Mouse (Mus musculus) CH12F3 (cell line): ENCODE data around the gene Spata5.

Experiments
- in situ Hi-C: fragments of 300-500 bp; cut with MboI; formaldehyde crosslinking; loops from 2 replicates; pipeline ENCODE4 v1.14.3; 2020; ENCODE audit warnings: low sequenced_read_pairs

Gene Spata5

DNA sequence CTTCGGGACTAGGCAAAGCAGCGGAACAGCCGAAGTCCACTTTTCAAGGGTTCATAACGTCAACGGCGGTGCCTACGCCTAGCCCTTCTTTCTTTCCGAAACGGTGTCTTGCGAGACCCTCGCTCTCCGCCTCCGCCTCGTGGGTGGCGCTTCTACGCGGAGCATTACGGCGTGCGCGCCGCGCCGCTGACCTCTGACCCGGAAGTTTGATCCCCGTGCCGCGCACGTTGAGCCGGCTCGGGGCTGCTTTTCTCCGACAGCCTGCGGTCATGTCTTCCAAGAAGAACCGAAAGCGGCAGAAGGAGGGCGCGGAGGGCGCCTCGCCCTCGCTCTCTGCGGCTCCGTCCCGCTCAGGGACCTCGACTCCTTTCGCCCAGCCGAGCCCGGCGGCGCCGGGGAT is 376 bp downstream of the Spata5 start, which contains the start of gene Nudt6:
Gene Nudt6, minus strand, starts transcription at position 140 of the 400 bp plus-strand sequence.
- in situ Hi-C loops, result no loop called here

DNA sequence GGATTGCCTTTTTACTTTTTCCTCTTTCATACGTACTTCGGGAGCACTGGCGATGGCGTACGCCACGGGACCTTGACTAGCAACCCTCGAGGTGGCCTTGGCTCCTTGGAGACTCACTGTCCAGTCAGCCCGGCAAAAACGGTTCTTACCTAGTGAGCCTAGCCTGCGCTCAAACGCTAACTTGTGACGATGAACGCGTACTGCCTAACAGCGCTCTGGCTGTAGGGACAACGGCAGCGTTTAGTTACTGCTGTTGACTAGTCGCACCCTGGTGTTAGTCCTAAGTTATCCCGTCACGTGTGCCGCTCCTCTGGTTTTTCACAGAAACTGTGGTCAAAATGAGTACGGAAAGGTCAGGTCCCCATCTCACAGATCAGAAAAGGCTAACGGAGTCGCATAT is 945 bp downstream of the Spata5 start:
- in situ Hi-C loops, result no loop called here

DNA sequence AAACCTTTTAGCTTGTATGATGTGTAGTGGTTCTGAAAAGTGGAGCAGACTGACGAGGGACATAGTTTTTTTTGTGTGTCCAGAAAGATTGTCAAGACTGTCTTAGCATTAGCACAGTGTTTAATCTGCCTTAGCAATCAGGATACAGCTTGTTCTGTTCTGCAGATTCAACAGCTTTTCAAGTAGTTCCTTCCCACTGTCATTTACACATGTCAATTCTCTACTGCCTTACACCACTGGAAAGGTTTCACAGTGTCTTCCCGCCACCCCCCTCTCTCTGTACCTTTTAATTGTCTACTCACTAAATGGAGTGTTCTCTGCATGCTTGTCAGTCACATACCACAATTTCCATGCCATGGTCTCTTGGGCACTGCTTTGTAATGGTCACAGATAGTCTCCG is 1.5 kb downstream of the Spata5 start:
- in situ Hi-C loops, result no loop called here

DNA sequence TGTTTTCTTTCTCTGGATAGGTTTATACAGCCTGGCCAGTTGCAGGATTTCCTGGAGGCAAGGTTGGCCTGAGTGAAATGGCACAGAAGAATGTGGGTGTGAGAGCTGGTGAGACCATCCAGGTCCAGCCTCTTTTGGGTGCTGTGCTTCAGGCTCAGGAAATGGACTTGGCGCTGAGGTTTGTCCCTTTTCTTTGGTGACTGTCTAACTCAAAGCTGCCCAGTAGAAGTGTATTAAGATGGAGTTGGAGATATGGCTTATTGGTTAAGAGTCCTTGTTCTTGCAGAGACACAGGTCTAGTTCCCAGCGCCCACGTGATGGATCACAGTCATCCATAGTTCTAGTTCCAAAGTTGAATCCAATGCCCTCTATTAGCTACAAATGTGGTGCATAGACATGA is 6.4 kb downstream of the Spata5 start:
- in situ Hi-C loops, result no loop called here

DNA sequence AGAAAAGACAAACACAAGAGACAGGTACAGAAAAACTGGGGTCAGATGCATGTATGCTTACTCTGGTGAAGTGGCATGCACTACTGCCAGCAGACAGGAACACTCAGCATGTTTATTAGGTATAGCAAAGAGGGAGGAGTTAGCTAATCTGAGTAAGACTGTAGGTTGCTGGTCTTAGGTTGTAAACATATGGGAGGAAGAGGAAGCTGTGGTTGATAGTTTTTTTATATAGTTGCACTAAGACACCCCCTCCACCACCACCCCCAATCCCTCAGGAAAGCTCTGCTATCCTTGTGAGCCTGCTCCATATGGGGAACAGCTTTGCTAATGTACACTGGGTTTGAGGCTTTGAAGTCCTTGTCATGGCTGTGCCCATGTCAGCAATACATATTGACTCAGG is 10.7 kb downstream of the Spata5 start:
- in situ Hi-C loops, result no loop called here

DNA sequence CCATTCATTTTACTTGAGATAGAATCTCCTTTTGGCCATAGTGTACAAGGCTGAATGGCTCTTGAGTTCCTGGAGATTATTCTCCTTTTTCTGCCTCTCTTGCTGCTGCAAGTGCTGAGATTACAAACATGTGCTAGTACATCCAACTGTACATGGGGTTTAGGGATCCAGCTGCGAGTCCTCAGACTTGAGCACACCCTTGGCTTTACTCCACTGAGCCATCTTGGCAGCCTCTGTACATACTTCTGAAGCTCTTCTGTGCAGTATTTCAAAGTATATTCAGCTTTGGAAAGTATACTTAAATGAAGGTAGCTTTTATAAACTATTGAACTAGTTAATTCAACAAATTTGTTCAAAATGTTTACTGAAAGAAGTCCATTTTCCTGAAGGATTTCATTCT is 20.1 kb downstream of the Spata5 start:
- in situ Hi-C loops, result no loop called here

DNA sequence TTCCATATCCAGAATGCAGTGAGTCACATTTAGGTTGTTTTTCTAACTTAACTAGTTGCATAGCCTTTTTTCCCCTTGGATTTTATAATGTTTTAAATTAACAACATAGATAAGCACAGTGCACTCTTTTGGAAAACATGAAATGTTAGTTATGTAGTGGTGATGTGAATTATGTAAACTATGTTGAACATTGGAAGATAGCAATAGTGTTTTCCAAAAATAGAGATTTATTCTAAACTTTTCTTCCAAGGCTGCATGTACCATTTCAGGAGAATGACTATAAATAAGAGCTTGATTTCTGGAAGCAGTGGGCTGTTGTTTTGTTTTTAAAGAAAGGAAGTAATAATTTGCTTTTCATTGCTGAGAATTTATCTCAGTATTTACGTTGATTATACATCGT is 23.7 kb downstream of the Spata5 start:
- in situ Hi-C loops, result no loop called here

DNA sequence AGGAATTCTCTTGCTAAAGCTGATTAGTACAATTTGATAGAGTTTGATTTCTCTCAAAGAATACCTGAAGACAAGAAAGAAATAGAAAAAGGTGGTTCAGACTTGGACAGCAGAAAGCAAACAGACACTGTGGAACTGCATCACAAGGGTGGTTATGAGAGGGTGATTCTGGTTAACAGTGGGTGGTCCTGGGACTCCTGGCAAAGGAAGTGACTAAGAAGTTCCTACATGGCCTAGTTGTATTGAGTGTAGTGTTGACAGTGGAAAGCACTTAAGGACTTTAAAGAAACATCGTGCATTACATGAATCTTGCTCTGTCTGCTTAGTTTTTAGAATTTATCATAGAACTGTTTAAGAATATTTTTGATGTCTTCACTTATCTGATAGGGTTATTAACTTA is 36.3 kb downstream of the Spata5 start:
- in situ Hi-C loops, result loop anchor here (25.0 kb wide), 1 partner anchor 756 kb away; no protein-coding TSS in a partner anchor

DNA sequence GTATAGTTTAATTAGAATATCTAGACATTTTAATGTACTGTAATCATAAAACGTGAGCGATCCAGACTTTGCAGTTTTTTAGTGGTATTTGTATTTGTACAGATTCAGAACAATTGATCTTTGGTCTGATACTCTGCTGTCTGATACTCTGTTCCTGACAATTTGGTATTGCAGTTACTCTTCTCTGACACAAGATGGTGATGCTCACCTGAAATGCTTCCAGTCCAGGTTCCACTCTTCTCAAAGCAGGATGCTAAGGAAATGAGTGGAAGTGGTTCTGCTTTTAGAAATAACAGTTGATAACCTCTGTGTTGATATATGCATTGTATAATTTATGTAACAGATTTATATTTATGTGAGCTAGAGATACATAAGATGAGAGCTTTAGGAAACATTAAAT is 48.5 kb downstream of the Spata5 start:
- in situ Hi-C loops, result loop anchor here (25.0 kb wide), 1 partner anchor 744 kb away; no protein-coding TSS in a partner anchor

DNA sequence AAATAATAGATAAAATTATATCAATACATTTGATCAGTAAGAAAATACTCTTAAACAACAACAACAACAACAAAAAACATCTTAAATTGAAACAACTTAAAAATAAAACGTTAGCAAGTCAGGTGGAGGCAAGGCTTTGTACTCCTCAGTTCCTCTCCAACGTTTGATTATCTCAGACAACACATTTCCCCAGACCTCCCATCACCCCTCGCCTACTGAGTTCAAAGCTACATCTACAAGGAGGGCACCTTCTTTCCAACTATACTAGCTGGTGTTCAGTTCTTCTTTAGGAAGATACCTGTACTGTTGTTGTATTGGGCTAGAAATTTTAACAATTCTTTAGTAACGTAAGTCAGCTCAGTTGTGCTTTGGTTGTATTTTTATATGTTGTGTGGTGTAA is 49.7 kb downstream of the Spata5 start:
- in situ Hi-C loops, result loop anchor here (25.0 kb wide), 1 partner anchor 743 kb away; no protein-coding TSS in a partner anchor

DNA sequence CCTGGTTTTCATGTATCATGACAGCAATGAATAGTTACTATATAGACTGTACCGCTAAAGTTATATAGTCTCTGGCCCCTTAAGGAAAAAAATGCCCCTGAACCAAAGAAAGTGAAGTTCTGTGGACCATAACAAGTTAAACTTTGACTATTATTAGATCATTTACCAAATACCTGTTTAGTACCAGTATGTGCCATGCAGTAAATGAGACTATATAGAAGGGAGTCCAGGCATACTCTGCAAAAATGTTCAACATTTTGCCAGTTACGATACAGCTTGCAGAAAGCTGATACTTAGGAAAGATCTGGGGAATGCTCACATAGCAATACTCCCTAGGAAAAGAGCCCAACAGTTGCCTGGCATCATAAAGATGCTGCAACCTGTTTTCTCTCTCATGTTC is 51.2 kb downstream of the Spata5 start:
- in situ Hi-C loops, result loop anchor here (25.0 kb wide), 1 partner anchor 741 kb away; no protein-coding TSS in a partner anchor

DNA sequence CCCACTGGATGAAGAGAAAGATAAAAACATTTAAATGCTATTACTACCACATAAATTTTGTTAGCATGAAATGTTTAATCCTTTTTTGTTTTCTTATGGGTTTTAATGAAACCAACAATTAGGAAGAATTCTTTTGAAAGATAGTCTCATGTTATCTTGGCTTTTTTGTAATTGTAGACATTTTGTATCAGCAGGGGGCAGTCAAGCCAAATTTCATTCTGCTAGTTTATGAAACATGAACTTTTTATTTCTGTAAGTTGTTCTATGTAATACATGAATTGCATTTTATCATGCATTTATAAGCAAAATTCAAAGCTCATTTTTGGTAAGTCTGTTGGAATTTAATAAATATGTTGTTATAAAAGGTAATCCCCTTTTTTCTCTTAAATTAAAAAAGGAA is 52.8 kb downstream of the Spata5 start:
- in situ Hi-C loops, result loop anchor here (25.0 kb wide), 1 partner anchor 740 kb away; no protein-coding TSS in a partner anchor

DNA sequence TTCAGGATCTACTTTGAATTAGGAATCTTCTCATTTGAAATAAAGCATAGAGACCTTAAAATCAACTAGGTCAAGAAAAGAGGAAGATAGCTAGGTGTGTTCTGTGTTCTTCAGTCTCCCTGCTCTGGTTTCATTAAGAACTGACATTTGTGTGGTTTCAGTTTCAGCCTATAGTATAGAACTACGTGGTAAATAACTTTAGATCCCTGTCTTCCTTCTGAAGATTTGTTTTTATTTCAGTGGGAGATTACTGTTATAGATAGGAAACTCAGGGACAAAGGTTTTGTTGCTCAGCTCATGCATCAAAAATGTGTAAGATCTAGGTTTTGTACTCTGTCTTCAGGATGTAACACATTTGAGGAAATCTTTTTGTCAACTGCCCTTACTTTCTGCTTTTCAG is 56.8 kb downstream of the Spata5 start:
- in situ Hi-C loops, result no loop called here

DNA sequence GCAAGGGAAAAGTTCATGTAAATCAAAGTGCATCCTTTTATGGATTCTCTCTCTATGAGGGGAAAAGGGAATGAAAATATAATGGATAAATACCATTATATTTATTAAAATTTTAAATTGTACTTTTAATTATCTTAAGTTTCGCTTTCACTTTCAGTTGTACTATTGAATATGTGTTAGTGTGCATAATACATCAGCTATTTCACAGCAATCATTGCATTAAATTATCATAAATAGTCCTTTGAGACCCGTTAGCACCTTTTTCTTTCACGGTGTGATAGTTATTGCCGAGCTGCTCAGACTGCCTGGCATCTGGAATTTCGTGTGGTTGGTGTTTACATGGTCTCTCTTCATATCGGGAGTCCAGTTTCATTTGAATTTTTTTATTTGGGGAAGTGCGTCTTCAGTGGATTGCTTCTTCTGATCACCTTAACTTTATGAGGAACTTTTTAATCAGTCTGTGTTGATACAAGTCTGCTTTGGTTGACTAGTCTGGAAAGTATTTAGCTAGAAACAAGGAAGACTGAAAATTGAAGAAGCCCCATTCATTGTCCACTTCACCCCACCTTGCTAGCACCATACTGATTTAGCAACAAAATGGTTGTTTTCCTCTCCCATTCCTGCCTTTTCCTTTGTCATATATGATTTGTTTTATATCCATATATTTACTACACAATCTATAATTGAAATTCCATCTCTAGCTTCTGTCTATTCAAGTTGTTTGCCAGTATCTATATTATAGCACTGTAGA is 57.9 kb downstream of the Spata5 start:
- in situ Hi-C loops, result no loop called here

DNA sequence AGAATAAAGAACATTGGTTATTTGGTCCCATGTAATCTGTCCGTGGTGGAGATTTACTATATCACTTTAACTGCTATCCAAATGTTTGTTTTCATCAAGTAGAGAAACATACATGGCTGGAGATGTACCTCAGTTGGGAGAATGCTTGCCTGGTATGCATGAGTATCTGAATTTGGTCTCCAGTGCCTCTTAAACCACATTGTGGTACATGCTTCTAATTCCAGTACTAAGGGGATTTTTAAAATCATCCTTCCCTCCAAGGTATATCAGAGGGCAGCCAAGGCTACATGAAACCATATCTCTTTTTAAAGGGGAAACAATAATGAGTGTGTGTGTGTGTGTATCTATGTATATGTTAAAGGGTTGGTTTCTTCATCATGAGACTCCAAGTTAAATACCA is 60.1 kb downstream of the Spata5 start:
- in situ Hi-C loops, result no loop called here

DNA sequence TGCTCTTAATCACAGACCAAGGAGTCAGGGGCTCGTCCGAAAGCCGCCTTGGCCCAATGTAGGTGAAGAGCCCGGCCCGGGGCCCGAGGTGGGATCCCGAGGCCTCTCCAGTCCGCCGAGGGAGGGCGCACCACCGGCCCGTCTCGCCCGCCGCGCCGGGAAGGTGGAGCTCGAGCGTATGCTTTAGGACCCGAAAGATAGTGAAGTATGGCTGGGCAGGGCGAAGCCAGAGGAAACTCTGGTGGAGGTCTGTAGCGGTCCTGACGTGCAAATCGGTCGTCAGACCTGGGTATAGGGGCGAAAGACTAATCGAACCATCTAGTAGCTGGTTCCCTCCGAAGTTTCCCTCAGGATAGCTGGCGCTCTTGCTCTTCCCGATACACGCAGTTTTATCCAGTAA is 61.6 kb downstream of the Spata5 start:
- in situ Hi-C loops, result no loop called here

DNA sequence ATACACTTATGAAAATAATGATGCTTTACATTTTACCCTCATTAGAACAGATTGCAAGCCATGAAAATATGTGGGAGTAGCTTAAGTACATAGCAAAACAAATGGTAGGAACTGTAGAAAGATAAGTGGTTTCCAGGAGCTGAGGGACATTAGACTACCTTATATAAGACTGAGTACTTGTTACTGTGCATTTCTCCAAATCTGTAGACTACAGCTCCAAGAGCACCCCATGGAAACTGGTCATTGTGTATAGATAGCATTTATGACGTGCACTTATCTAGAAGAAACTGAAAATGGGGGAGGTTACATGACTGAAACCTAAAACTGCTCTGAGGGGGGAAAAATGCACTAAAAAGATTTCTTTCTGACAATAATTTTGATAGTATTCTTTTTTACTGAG is 63.0 kb downstream of the Spata5 start:
- in situ Hi-C loops, result no loop called here

DNA sequence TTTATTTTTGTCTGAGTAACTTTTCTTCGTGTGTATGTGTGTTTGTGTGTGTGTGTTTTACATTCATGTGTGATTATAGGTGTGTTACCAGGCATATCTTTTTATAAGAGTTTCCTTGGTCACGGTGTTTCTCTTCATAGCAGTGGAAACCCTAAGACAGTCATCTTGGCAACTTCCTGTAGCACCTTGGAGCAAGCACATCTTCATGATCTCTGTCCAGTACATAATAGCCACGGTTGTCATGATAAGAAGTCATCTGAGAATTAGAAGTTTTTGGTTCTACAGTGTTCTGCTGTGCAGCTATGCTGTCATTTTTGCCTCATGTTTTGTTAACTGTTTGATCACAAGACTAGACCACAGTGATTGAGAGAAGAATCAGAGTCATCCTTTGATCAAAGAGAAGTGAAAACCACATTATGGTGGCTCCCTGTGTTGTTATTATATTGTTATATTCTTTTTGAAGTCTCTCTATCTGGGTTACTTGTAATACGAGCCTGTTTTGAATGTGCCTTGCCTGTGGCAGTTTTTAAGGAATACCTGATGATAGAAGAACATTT is 64.1 kb downstream of the Spata5 start:
- in situ Hi-C loops, result no loop called here

DNA sequence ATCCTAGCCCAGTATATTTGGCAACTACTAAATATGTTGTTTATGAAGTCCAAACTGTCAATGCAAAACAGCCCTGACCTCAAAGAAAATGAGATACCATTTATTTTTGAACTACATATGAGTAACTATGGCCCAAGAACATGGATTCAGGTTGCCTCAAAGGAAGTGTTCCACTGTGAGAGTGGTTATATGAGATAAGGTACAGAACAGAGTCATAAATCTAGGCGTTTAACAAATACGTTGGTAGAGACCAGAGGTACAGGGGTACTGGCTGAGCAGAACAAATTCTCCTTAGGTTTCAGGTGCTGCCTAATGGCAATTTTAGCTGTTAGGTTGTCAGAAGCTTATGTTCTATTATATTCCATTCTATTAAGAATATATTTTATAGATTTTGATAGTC is 67.9 kb downstream of the Spata5 start:
- in situ Hi-C loops, result no loop called here

DNA sequence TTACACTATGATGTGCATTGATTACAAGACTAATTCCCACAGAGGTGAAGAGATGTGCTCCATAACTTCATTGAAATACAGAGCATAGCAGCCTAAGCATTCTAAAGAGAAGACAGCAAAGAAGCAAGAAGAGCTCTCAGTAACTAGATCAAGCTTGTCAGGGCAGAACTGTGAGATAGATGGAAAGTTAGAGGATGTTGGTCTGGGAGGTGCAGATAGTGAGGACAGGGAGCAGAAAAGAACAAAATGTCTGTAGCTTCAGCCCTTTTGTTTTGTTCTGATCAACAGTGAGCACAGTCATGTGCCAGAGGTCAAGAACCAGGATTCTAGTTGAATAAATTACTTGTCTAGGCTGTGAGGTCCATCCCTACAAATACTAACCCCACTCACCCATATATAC is 68.5 kb downstream of the Spata5 start:
- in situ Hi-C loops, result no loop called here

DNA sequence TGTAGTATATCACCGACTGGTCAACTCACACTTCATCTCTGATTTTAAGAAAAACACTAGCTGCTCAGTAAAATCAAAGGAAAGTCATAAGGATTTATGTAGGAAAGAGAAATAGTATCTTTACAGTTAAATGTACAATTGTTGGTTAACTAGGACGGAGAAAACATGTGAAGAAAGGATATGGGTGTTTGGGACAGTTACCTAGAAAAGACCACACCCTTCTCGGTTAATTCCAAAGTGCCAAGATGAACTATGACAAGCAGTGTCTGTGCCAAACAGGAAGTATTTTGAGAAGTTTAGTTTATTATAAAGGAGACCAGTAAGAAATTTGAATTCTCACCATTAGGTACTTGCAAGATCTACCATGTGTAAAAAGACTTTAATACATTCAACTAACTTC is 70.3 kb downstream of the Spata5 start:
- in situ Hi-C loops, result no loop called here

DNA sequence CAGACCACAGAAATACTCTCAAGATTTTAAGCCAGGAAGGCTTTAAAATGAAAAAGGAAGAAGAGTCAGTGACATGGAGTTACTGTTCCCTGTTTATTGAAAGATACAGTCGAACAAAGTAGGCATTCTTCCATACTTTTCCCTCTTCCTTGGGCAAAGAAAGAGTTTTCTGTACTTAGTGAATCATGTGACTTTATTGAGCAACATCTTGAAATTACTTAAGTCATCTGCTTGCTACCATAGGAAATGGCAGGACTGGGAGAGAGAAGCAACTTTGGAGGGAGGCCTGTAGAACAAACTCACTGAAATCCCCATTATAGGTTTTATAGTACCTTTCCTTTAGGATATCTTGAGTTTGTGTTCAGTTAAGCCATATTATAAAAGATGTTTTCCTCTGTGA is 81.2 kb downstream of the Spata5 start:
- in situ Hi-C loops, result no loop called here

DNA sequence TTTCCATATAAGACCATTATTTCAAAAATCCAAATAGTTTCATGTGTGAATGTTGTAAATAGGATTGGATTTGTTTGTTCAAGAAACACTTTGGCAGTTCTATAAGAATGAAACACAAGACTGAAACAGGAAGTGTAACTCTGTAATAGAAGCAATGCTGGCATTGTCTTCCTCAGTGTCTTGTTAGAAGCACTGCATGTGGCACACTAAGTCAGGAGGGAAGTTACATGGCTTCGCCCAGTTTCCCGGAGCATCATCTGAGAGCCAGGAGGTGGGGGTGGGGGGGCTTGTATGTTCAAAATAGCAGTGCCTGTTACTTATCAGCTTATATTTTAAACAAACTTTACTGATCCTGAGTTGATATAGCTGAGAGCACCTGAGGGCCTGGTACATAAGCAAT is 82.9 kb downstream of the Spata5 start:
- in situ Hi-C loops, result no loop called here
